Mouse (Mus musculus): ENCODE data around the gene Selenov. TPM values are rescaled to one million over a fixed set of nuclear protein-coding genes. Genes with fewer than 3 reads are reported as not detected.

The Selenov gene
- polyA plus RNA-seq (2012; ENCODE audit: insufficient read depth, insufficient read length, low replicate concordance, missing spikeins), result not detected in 2 replicates

GRCm38 (mm10) chr7:28290638-28291590, at the start of gene Selenov:
Gene Selenov, minus strand, starts transcription at chr7:28291186.
- H3K4me3 ChIP-seq (ENCODE audit: insufficient read depth, low read depth, low read length), result peak within 1 kb of the TSS; percentile 26
- peaks cover 18% of the 10 kb centered on the region; the same call in 1 of the 2 replicates for H3K4me1 ChIP-seq (ENCODE audit: control insufficient read depth, insufficient read depth, low read length)
- no peak within 1 kb of the TSS for H3K27ac ChIP-seq (ENCODE audit: insufficient read depth, low read depth, low read length)
- WGBS, result 3% methylated on average over 52 of the region's 52 CpGs
- TF ChIP-seq POLR2A (IDR thresholded peaks at IDR 0.05; ENCODE audit: insufficient read depth, low read depth, low read length) (no peak), CTCF (IDR thresholded peaks at IDR 0.05; ENCODE audit: insufficient read depth, low read depth, low read length) (no peak)

- Histone ChIP-seq H3K4me3 (ENCODE audit: insufficient read depth, low read depth, low read length) (no peak overlapping the region), H3K27ac (ENCODE audit: insufficient read depth, low read depth, low read length) (peak overlapping the region; percentile 77), H3K4me1 (ENCODE audit: control insufficient read depth, insufficient read depth, low read length) (peaks cover 3% of the 10 kb centered on the region; the same call in 1 of the 2 replicates)
- WGBS, result 61% methylated on average over 19 of the region's 19 CpGs
- no peak for TF ChIP-seq POLR2A (IDR thresholded peaks at IDR 0.05; ENCODE audit: insufficient read depth, low read depth, low read length)
- no peak for TF ChIP-seq CTCF (IDR thresholded peaks at IDR 0.05; ENCODE audit: insufficient read depth, low read depth, low read length)
Observed at GRCm38 (mm10) chr7:28339213-28339917, 48.4 kb upstream of the Selenov start.

GRCm38 (mm10) chr7:28338108-28338998, 47.4 kb upstream of the Selenov start, which contains the start of gene Supt5:
Gene Supt5, minus strand, starts transcription at chr7:28338746.
- Histone ChIP-seq H3K4me1 (ENCODE audit: control insufficient read depth, insufficient read depth, low read length) (peaks cover 3% of the 10 kb centered on the region; the same call in 1 of the 2 replicates), H3K4me3 (ENCODE audit: insufficient read depth, low read depth, low read length) (peak within 1 kb of the TSS; percentile 94), H3K27ac (ENCODE audit: insufficient read depth, low read depth, low read length) (peak within 1 kb of the TSS; percentile 77)
- under 1% methylated on average over 77 of the region's 77 CpGs for WGBS
- no peak for TF ChIP-seq CTCF (IDR thresholded peaks at IDR 0.05; ENCODE audit: insufficient read depth, low read depth, low read length)
- peak; percentile 76 for TF ChIP-seq POLR2A (IDR thresholded peaks at IDR 0.05; ENCODE audit: insufficient read depth, low read depth, low read length)

GRCm38 (mm10) chr7:28335471-28335870, 44.5 kb upstream of the Selenov start:
- no peak for TF ChIP-seq POLR2A (IDR thresholded peaks at IDR 0.05; ENCODE audit: insufficient read depth, low read depth, low read length)
- no peak for TF ChIP-seq CTCF (IDR thresholded peaks at IDR 0.05; ENCODE audit: insufficient read depth, low read depth, low read length)
- H3K4me3 ChIP-seq (ENCODE audit: insufficient read depth, low read depth, low read length), result no peak overlapping the region
- 97% methylated on average over 2 of the region's 2 CpGs for WGBS

GRCm38 (mm10) chr7:28334534-28334933, 43.5 kb upstream of the Selenov start:
- TF ChIP-seq CTCF (IDR thresholded peaks at IDR 0.05; ENCODE audit: insufficient read depth, low read depth, low read length), result no peak
- no peak for TF ChIP-seq POLR2A (IDR thresholded peaks at IDR 0.05; ENCODE audit: insufficient read depth, low read depth, low read length)
- Histone ChIP-seq H3K27ac (ENCODE audit: insufficient read depth, low read depth, low read length) (no peak overlapping the region), H3K4me3 (ENCODE audit: insufficient read depth, low read depth, low read length) (no peak overlapping the region), H3K4me1 (ENCODE audit: control insufficient read depth, insufficient read depth, low read length) (peaks cover 3% of the 10 kb centered on the region; the same call in 1 of the 2 replicates)
- WGBS, result 86% methylated on average over 4 of the region's 4 CpGs

More at GRCm38 (mm10) chr7:28335471-28335870, 44.5 kb upstream of the Selenov start:
- Histone ChIP-seq H3K4me1 (ENCODE audit: control insufficient read depth, insufficient read depth, low read length) (peaks cover 3% of the 10 kb centered on the region; the same call in 1 of the 2 replicates), H3K27ac (ENCODE audit: insufficient read depth, low read depth, low read length) (no peak overlapping the region)

- no peak for TF ChIP-seq CTCF (IDR thresholded peaks at IDR 0.05; ENCODE audit: insufficient read depth, low read depth, low read length)
- TF ChIP-seq POLR2A (IDR thresholded peaks at IDR 0.05; ENCODE audit: insufficient read depth, low read depth, low read length), result no peak
- no peak overlapping the region for H3K4me3 ChIP-seq (ENCODE audit: insufficient read depth, low read depth, low read length)
- WGBS, result 96% methylated on average over 2 of the region's 2 CpGs
- H3K27ac ChIP-seq (ENCODE audit: insufficient read depth, low read depth, low read length), result no peak overlapping the region
- H3K4me1 ChIP-seq (ENCODE audit: control insufficient read depth, insufficient read depth, low read length), result no peaks in the 10 kb centered on the region
Observed at GRCm38 (mm10) chr7:28328260-28328659, 37.3 kb upstream of the Selenov start.

- WGBS, result 82% methylated on average over 4 of the region's 4 CpGs
- TF ChIP-seq CTCF (IDR thresholded peaks at IDR 0.05; ENCODE audit: insufficient read depth, low read depth, low read length), result no peak
- TF ChIP-seq POLR2A (IDR thresholded peaks at IDR 0.05; ENCODE audit: insufficient read depth, low read depth, low read length), result no peak
- H3K4me1 ChIP-seq (ENCODE audit: control insufficient read depth, insufficient read depth, low read length), result no peaks in the 10 kb centered on the region
- H3K4me3 ChIP-seq (ENCODE audit: insufficient read depth, low read depth, low read length), result no peak overlapping the region
- no peak overlapping the region for H3K27ac ChIP-seq (ENCODE audit: insufficient read depth, low read depth, low read length)
Observed at GRCm38 (mm10) chr7:28326457-28326856, 35.5 kb upstream of the Selenov start.

GRCm38 (mm10) chr7:28325293-28325692, 34.3 kb upstream of the Selenov start:
- H3K4me3 ChIP-seq (ENCODE audit: insufficient read depth, low read depth, low read length), result no peak overlapping the region
- no peak overlapping the region for H3K27ac ChIP-seq (ENCODE audit: insufficient read depth, low read depth, low read length)
- H3K4me1 ChIP-seq (ENCODE audit: control insufficient read depth, insufficient read depth, low read length), result no peaks in the 10 kb centered on the region
- TF ChIP-seq POLR2A (IDR thresholded peaks at IDR 0.05; ENCODE audit: insufficient read depth, low read depth, low read length) (no peak), CTCF (IDR thresholded peaks at IDR 0.05; ENCODE audit: insufficient read depth, low read depth, low read length) (no peak)
- 96% methylated on average over 8 of the region's 8 CpGs for WGBS

Measured in olfactory bulb, adult 2 months (tissue).